Mouse (Mus musculus) kidney, adult 10 weeks (tissue): ENCODE results near the gene Tbx18. TPM values are rescaled to one million over a fixed set of nuclear protein-coding genes. Genes with fewer than 3 reads are reported as not detected.

Experiments used
- polyA plus RNA-seq: library from polyadenylated mRNA; stranded (reverse); fragments of 350-450 nt; fragmentation: Illumina TruSeq; extraction: RNeasy Lipid Tissue Mini Kit (QIAGEN cat#74804); gene quantifications from one replicate; pipeline ENCODE4 v1.2.3, GENCODE M21; 2014; ENCODE audit warnings: low read depth, low replicate concordance

Gene Tbx18
- polyA plus RNA-seq: 0.24 TPM

GRCm38 (mm10) chr9:87730961-87731535, at the start of gene Tbx18:
Tbx18 (minus strand) TSS chr9:87731260.

